Mouse (Mus musculus): ENCODE results near the gene Olfr175-ps1.

Olfr175-ps1 gene

GRCm38 (mm10) chr16:58826732-58827319 is at the start of gene Olfr175-ps1:
TSS of gene Olfr175-ps1 (minus strand) at chr16:58826782.
- DNase-seq (ENCODE audit: low read depth) = no peak

GRCm38 (mm10) chr16:58874668-58875067 is 48.1 kb upstream of the Olfr175-ps1 start, which contains the start of gene Olfr177:
TSS of gene Olfr177 (minus strand) at chr16:58874768.
- no peak for DNase-seq (ENCODE audit: low read depth)

- no peak for DNase-seq (ENCODE audit: low read depth)
These were observed 34.9 kb upstream of the Olfr175-ps1 start for GRCm38 (mm10) chr16:58861479-58861878.

- DNase-seq (ENCODE audit: low read depth) = no peak
These were observed 33.6 kb upstream of the Olfr175-ps1 start for GRCm38 (mm10) chr16:58860032-58860737.

- no peak for DNase-seq (ENCODE audit: low read depth)
These were observed 26.4 kb downstream of the Olfr175-ps1 start, which contains the start of gene Olfr173 for GRCm38 (mm10) chr16:58800168-58800567. TSS of gene Olfr173 (minus strand) at chr16:58800268.

Measured in c-Kit-positive CD71-positive TER-119-negative erythroid progenitor cells, embryonic 14.5 days (primary cell).